Mouse (Mus musculus): ENCODE data around the gene Fam25c.
A peak's percentile ranks its signal among the peaks of the same experiment; 100 is the strongest.

Gene Fam25c

GRCm38 (mm10) chr14:34363490-34364253 is 8.4 kb upstream of the Fam25c start:
- DNase-seq (ENCODE audit: extremely low spot score, low spot score): peak; percentile 59

- DNase-seq (ENCODE audit: extremely low spot score, low spot score): peak; percentile 54
Measured at GRCm38 (mm10) chr14:34362726-34363445, 7.7 kb upstream of the Fam25c start.

GRCm38 (mm10) chr14:34362135-34362534 is 6.9 kb upstream of the Fam25c start:
- no peak for DNase-seq (ENCODE audit: extremely low spot score, low spot score)

- DNase-seq (ENCODE audit: extremely low spot score, low spot score): no peak
Measured at GRCm38 (mm10) chr14:34360251-34360650, 5.0 kb upstream of the Fam25c start.

- no peak for DNase-seq (ENCODE audit: extremely low spot score, low spot score)
Measured at GRCm38 (mm10) chr14:34359676-34360244, 4.5 kb upstream of the Fam25c start.

GRCm38 (mm10) chr14:34357671-34358455 is 2.6 kb upstream of the Fam25c start:
- no peak for DNase-seq (ENCODE audit: extremely low spot score, low spot score)

GRCm38 (mm10) chr14:34354456-34354855 is 777 bp downstream of the Fam25c start:
- DNase-seq (ENCODE audit: extremely low spot score, low spot score): no peak

GRCm38 (mm10) chr14:34353326-34353725 is 1.9 kb downstream of the Fam25c start:
- no peak for DNase-seq (ENCODE audit: extremely low spot score, low spot score)

GRCm38 (mm10) chr14:34352523-34352922 is 2.7 kb downstream of the Fam25c start:
- DNase-seq (ENCODE audit: extremely low spot score, low spot score): no peak

- no peak for DNase-seq (ENCODE audit: extremely low spot score, low spot score)
Measured at GRCm38 (mm10) chr14:34351660-34352059, 3.6 kb downstream of the Fam25c start.

- DNase-seq (ENCODE audit: extremely low spot score, low spot score): no peak
Measured at GRCm38 (mm10) chr14:34349007-34349406, 6.2 kb downstream of the Fam25c start.

- DNase-seq (ENCODE audit: extremely low spot score, low spot score): no peak
Measured at GRCm38 (mm10) chr14:34348301-34348700, 6.9 kb downstream of the Fam25c start.

- no peak for DNase-seq (ENCODE audit: extremely low spot score, low spot score)
Measured at GRCm38 (mm10) chr14:34347084-34347483, 8.1 kb downstream of the Fam25c start.

GRCm38 (mm10) chr14:34345771-34346566 is 9.3 kb downstream of the Fam25c start:
- DNase-seq (ENCODE audit: extremely low spot score, low spot score): peak; percentile 26

- no peak for DNase-seq (ENCODE audit: extremely low spot score, low spot score)
Measured at GRCm38 (mm10) chr14:34344361-34344760, 10.9 kb downstream of the Fam25c start.

- DNase-seq (ENCODE audit: extremely low spot score, low spot score): no peak
Measured at GRCm38 (mm10) chr14:34343078-34343477, 12.2 kb downstream of the Fam25c start.

- DNase-seq (ENCODE audit: extremely low spot score, low spot score): no peak
Measured at GRCm38 (mm10) chr14:34341993-34342392, 13.2 kb downstream of the Fam25c start.

GRCm38 (mm10) chr14:34339446-34339845 is 15.8 kb downstream of the Fam25c start:
- no peak for DNase-seq (ENCODE audit: extremely low spot score, low spot score)

GRCm38 (mm10) chr14:34332476-34332875 is 22.8 kb downstream of the Fam25c start:
- DNase-seq (ENCODE audit: extremely low spot score, low spot score): no peak

- no peak for DNase-seq (ENCODE audit: extremely low spot score, low spot score)
Measured at GRCm38 (mm10) chr14:34331886-34332285, 23.3 kb downstream of the Fam25c start.

GRCm38 (mm10) chr14:34330657-34331158 is 24.5 kb downstream of the Fam25c start:
- no peak for DNase-seq (ENCODE audit: extremely low spot score, low spot score)

Data from neural tube, embryonic 10.5 days (tissue).